In genomic region chr17:26844909-26845148, GRCm38 (mm10) we compare ENCODE assay signal across 17 mouse cellular contexts. TPM values are rescaled to one million over a fixed set of nuclear protein-coding genes. Genes with fewer than 3 reads are reported as not detected.
DNase-seq lines count a peak whose midpoint lies in the region; ATAC-seq and TF ChIP-seq lines count a peak whose summit lies in the region.
"Had no signal": no experiment of that assay in that cellular context is flagged by ENCODE, and none has a peak within 500 bp of the region (broad histone marks: within the 10 kb centered on the region; RNA-seq: fewer than 3 reads in every experiment).

Gene Nkx2-5 (minus strand): TSS chr17:26845009.

- H3K27ac ChIP-seq in heart, embryonic 10.5 days, result peak within 1 kb of the TSS; percentile 97
- no peak within 1 kb of the TSS for H3K27ac ChIP-seq in intestine, postnatal 0 days (ENCODE audit: low read depth, low read length)
- H3K27ac ChIP-seq: liver, embryonic 14.5 days had no signal

- H3K9me3 ChIP-seq in megakaryocyte, embryonic 14.5 days, result no peaks in the 10 kb centered on the region
- no peaks in the 10 kb centered on the region for H3K9me3 ChIP-seq in heart, embryonic 10.5 days
- no peaks in the 10 kb centered on the region for H3K9me3 ChIP-seq in intestine, postnatal 0 days (ENCODE audit: control insufficient read depth)

- H3K27me3 ChIP-seq in megakaryocyte, embryonic 14.5 days (replicated peaks), result peaks cover 91% of the 10 kb centered on the region
- H3K27me3 ChIP-seq in heart, embryonic 10.5 days (ENCODE audit: insufficient read depth, poor library complexity, severe bottlenecking), result peaks cover 76% of the 10 kb centered on the region
- H3K27me3 ChIP-seq in intestine, postnatal 0 days (replicated peaks; ENCODE audit: control insufficient read depth, insufficient read depth, low read length), result peaks cover 89% of the 10 kb centered on the region

- H3K36me3 ChIP-seq in megakaryocyte, embryonic 14.5 days (replicated peaks; ENCODE audit: low read length), result no peaks in the 10 kb centered on the region
- peaks cover 4% of the 10 kb centered on the region for H3K36me3 ChIP-seq in heart, embryonic 10.5 days
- no peaks in the 10 kb centered on the region for H3K36me3 ChIP-seq in intestine, postnatal 0 days (ENCODE audit: control insufficient read depth, insufficient read depth)

- H3K4me3 ChIP-seq in megakaryocyte, embryonic 14.5 days (replicated peaks), result peak within 1 kb of the TSS; percentile 46
- peak within 1 kb of the TSS; percentile 80 for H3K4me3 ChIP-seq in heart, embryonic 10.5 days
- H3K4me3 ChIP-seq in intestine, postnatal 0 days (ENCODE audit: low read depth, low read length), result peak within 1 kb of the TSS; percentile 4; the same call in 1 of the 2 replicates

- 0% methylated on average over 4 of the region's 5 CpGs for WGBS in heart, embryonic 10.5 days
- 5% methylated on average over 5 of the region's 5 CpGs for WGBS in intestine, postnatal 0 days

- TF ChIP-seq CTCF in intestine, postnatal 0 days (IDR thresholded peaks at IDR 0.05; ENCODE audit: low read depth), result no peak

- no peak within 1 kb of the TSS; the same call in 1 of the 2 replicates for H3K4me2 ChIP-seq in intestine, postnatal 0 days (replicated peaks; ENCODE audit: low read depth)

- no peak for ATAC-seq in megakaryocyte, adult 5-6 weeks (ENCODE audit: poor library complexity, severe bottlenecking)
- ATAC-seq in intestine, postnatal 0 days, result no peak
- ATAC-seq: midbrain, embryonic 16.5 days had no signal

- H3K9ac ChIP-seq in intestine, postnatal 0 days (ENCODE audit: low read depth, low read length), result no peak within 1 kb of the TSS
- H3K9ac ChIP-seq: liver, embryonic 14.5 days had no signal

- no peak for DNase-seq in heart, adult 18-20 months
- DNase-seq in heart, adult 9 months (ENCODE audit: low spot score in 2 of 2), result no peak
- DNase-seq in heart, embryonic 10.5 days (ENCODE audit: low spot score), result no peak
- DNase-seq in right cerebral cortex, adult 2 months (ENCODE audit: low spot score in 2 of 2), result no peak
- no peak for DNase-seq in kidney, postnatal 14 days
- DNase-seq: adrenal gland, adult 2 months; kidney, adult 8-10 months; layer of hippocampus, postnatal 36 days; right cerebral cortex, postnatal 4 days had no signal

- peaks cover 14% of the 10 kb centered on the region for H3K4me1 ChIP-seq in megakaryocyte, embryonic 14.5 days
- H3K4me1 ChIP-seq in heart, embryonic 10.5 days, result peaks cover 38% of the 10 kb centered on the region
- no peaks in the 10 kb centered on the region for H3K4me1 ChIP-seq in intestine, postnatal 0 days (replicated peaks; ENCODE audit: control insufficient read depth, insufficient read depth, low read length)

RNA-seq across cellular contexts. Expression of gene Nkx2-5, which starts in this region (rescaled TPM):
- total RNA-seq in heart, adult 18-20 months (2021), result 10 to 100 TPM; 75.6 to 79.8 TPM
- polyA plus RNA-seq in megakaryocyte, embryonic 14.5 days (2012; ENCODE audit: insufficient read depth, low replicate concordance), result not detected in 2 replicates
- not detected in 2 replicates for total RNA-seq in megakaryocyte, adult 5-6 weeks (2015)
- not detected in 2 replicates for total RNA-seq in megakaryocyte, adult 5-6 weeks (2017)
- polyA plus RNA-seq in heart, embryonic 10.5 days (2016; fragmentation: Nextera tagmentation; extraction: Ambion mirVana), result 146 and 189 TPM in 2 replicates
- 0.08 and 0.58 TPM in 2 replicates for polyA plus RNA-seq in intestine, postnatal 0 days (2015; fragmentation: Nextera tagmentation; extraction: Ambion mirVana)
- total RNA-seq: adrenal gland, adult 2 months; granulocyte monocyte progenitor cell, adult 5-6 weeks; layer of hippocampus, postnatal 36 days had no signal
- polyA plus RNA-seq: cortical plate, adult 2 months; forebrain, embryonic 11.5 days; liver, embryonic 14.5 days; midbrain, embryonic 16.5 days had no signal

Comparison
In these comparisons a context has a peak if more than half of its experiments do, and no peak if none do; other contexts are left out.
1. RNA of gene Nkx2-5 (total RNA-seq): 75.6 to 79.8 TPM in heart, adult 18-20 months; not detected in megakaryocyte, adult 5-6 weeks; every median in the first group is over 10 times any median in the second.
2. RNA of gene Nkx2-5 (polyA plus RNA-seq): 146 to 189 TPM in heart, embryonic 10.5 days; 0.08 to 0.58 TPM in intestine, postnatal 0 days and not detected in megakaryocyte, embryonic 14.5 days; every median in the first group is over 10 times any median in the second.
3. H3K4me3 ChIP-seq: peak in every context shown above with its lines; median percentile 80 in heart, embryonic 10.5 days; 46 in megakaryocyte, embryonic 14.5 days; 4 in intestine, postnatal 0 days.